Comparison of ENCODE assay signal across 8 mouse cellular contexts in the genomic region with DNA sequence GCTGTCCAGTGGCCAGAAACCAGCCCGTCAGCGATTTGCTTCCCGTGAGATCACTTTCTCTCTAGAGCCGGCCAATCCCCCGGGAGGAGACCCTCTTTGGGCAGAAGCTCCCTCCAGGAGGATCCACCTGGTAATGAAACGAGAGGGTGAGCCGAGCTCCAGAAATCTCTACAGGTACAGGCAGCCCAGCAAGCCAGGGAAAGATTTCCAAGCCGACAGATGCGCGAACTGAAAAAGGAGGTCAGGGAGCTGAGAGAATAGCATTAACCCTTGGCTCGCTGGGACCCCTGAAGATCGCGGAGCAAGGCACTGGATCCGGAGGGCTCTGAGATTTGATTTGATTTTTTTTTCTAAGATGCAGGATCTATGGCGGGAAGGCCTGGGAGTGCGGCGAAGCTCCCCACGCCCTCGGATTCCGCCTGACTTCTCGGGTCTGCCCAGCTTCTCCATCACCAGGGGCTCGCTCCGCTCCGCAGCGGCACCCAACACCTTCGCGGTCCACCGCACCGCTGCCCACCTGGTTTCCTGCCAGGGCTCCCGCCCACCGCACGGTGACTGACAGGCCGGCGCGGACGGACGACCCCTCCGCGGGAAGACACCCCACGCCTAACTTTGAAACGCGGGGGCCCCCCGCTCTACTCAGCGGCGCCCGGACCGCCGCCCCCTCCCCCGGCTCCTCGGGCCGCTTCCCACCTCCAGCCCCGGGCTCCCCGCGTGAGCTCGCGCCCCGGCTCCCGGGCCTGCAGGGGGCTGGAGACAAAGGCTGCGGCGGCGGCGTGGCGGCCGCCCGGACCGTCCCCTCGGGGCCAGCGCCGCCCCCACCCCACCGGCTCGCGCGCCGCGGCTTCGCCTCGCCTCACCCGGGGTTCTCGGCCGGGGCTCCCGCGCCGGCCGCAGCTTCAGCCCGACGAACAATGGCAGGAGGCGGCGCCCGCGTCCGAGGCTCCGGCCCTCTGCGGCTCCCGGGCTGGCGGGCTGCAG. TPM values are rescaled to one million over a fixed set of nuclear protein-coding genes. Genes with fewer than 3 reads are reported as not detected.
DNase-seq lines count a peak whose midpoint lies in the region; ATAC-seq and TF ChIP-seq lines count a peak whose summit lies in the region.

No protein-coding gene starts in this region.

- H3K27me3 ChIP-seq in forebrain, postnatal 0 days (ENCODE audit: insufficient read depth, low read length) = no peaks in the 10 kb centered on the region
- H3K27me3 ChIP-seq in hindbrain, postnatal 0 days (ENCODE audit: insufficient read depth, low read length) = no peaks in the 10 kb centered on the region
- no peaks in the 10 kb centered on the region for H3K27me3 ChIP-seq in limb, embryonic 15.5 days

- ATAC-seq in forebrain, postnatal 0 days = peak; percentile 46
- ATAC-seq in hindbrain, postnatal 0 days = peak; percentile 14; the same call in 1 of the 2 replicates
- ATAC-seq in limb, embryonic 15.5 days (ENCODE audit: insufficient number of reproducible peaks, low FRiP score, low TSS enrichment, low read depth) = peak; percentile 12

- peak overlapping the region; percentile 91 for H3K9ac ChIP-seq in forebrain, postnatal 0 days
- peak overlapping the region; percentile 97 for H3K9ac ChIP-seq in hindbrain, postnatal 0 days (replicated peaks; ENCODE audit: low read length)
- peak overlapping the region; percentile 92 for H3K9ac ChIP-seq in limb, embryonic 15.5 days

- peak overlapping the region; percentile 90 for H3K27ac ChIP-seq in forebrain, postnatal 0 days (ENCODE audit: low read depth, low read length)
- H3K27ac ChIP-seq in hindbrain, postnatal 0 days = peak overlapping the region; percentile 96
- peak overlapping the region; percentile 92 for H3K27ac ChIP-seq in limb, embryonic 15.5 days

- TF ChIP-seq CTCF in forebrain, postnatal 0 days (IDR thresholded peaks at IDR 0.05; ENCODE audit: low read depth) = no peak
- TF ChIP-seq CTCF in hindbrain, postnatal 0 days (IDR thresholded peaks at IDR 0.05; ENCODE audit: low read depth) = no peak

- H3K9me3 ChIP-seq in forebrain, postnatal 0 days (ENCODE audit: low read length) = no peaks in the 10 kb centered on the region
- no peaks in the 10 kb centered on the region for H3K9me3 ChIP-seq in hindbrain, postnatal 0 days (ENCODE audit: low read length)
- no peaks in the 10 kb centered on the region for H3K9me3 ChIP-seq in limb, embryonic 15.5 days

- H3K4me2 ChIP-seq in forebrain, postnatal 0 days (ENCODE audit: low read depth) = peak overlapping the region; percentile 73
- peak overlapping the region; percentile 84 for H3K4me2 ChIP-seq in hindbrain, postnatal 0 days (ENCODE audit: low read depth, low read length)
- peak overlapping the region; percentile 93 for H3K4me2 ChIP-seq in limb, embryonic 15.5 days

- H3K36me3 ChIP-seq in forebrain, postnatal 0 days (ENCODE audit: insufficient read depth) = no peaks in the 10 kb centered on the region
- H3K36me3 ChIP-seq in hindbrain, postnatal 0 days (ENCODE audit: insufficient read depth, low read length) = no peaks in the 10 kb centered on the region
- H3K36me3 ChIP-seq in limb, embryonic 15.5 days = no peaks in the 10 kb centered on the region

- H3K4me1 ChIP-seq in forebrain, postnatal 0 days (ENCODE audit: insufficient read depth) = peaks cover 4% of the 10 kb centered on the region; the same call in 1 of the 2 replicates
- no peaks in the 10 kb centered on the region for H3K4me1 ChIP-seq in hindbrain, postnatal 0 days (ENCODE audit: insufficient read depth, low read length)
- peaks cover 10% of the 10 kb centered on the region; the same call in 1 of the 2 replicates for H3K4me1 ChIP-seq in limb, embryonic 15.5 days

- WGBS in forebrain, postnatal 0 days = under 1% methylated on average over 75 of the region's 95 CpGs
- under 1% methylated on average over 63 of the region's 95 CpGs for WGBS in hindbrain, postnatal 0 days
- under 1% methylated on average over 90 of the region's 95 CpGs for WGBS in limb, embryonic 15.5 days

- H3K4me3 ChIP-seq in forebrain, postnatal 0 days (ENCODE audit: low read depth, low read length) = peak overlapping the region; percentile 96
- peak overlapping the region; percentile 96 for H3K4me3 ChIP-seq in hindbrain, postnatal 0 days (ENCODE audit: low read length)
- peak overlapping the region; percentile 90 for H3K4me3 ChIP-seq in limb, embryonic 15.5 days

- peak; percentile 36 to 53 for DNase-seq in layer of hippocampus, postnatal 10 days (ENCODE audit: low spot score in 2 of 2)
- no peak for DNase-seq in layer of hippocampus, adult 18-20 months (ENCODE audit: low spot score in 2 of 2)
- DNase-seq in cerebellum, adult 11-12 months = peak; percentile 88
- DNase-seq in forebrain, postnatal 0 days = peak; percentile 44
- peak; percentile 74 for DNase-seq in hindbrain, postnatal 0 days (ENCODE audit: low spot score)
- peak; percentile 50 for DNase-seq in naive thymus-derived CD4-positive, alpha-beta T cell, adult 2 months (ENCODE audit: low read depth)
- DNase-seq in thymus, adult 18-20 months = peak; percentile 43 to 55

RNA-seq across cellular contexts. Expression of gene Gm10300, which starts 26.2 kb away (rescaled TPM):
- total RNA-seq in layer of hippocampus, postnatal 10 days (2021) = not detected
- not detected for total RNA-seq in layer of hippocampus, adult 18-20 months (2021)
- 0.14 TPM in 1 of 2 replicates, not detected in the other for total RNA-seq in forebrain, postnatal 0 days (2014; rRNA removed)
- polyA plus RNA-seq in forebrain, postnatal 0 days (2015; fragmentation: Nextera tagmentation; extraction: Ambion mirVana) = not detected in 2 replicates
- not detected in 2 replicates for total RNA-seq in hindbrain, postnatal 0 days (2014; rRNA removed)
- not detected in 2 replicates for polyA plus RNA-seq in hindbrain, postnatal 0 days (2015; fragmentation: Nextera tagmentation; extraction: Ambion mirVana)
- polyA plus RNA-seq in limb, embryonic 15.5 days (2015; fragmentation: Nextera tagmentation; extraction: Ambion mirVana) = 0.10 TPM in 2 replicates

RNA-seq across cellular contexts. Expression of gene Epb41, which starts 26.8 kb away (rescaled TPM):
- total RNA-seq in layer of hippocampus, postnatal 10 days (2021) = 10 to 100 TPM; 30.2 to 33.7 TPM
- total RNA-seq in layer of hippocampus, adult 18-20 months (2021) = 10 to 100 TPM; 16.2 to 20.8 TPM
- 65.0 and 68.3 TPM in 2 replicates for total RNA-seq in forebrain, postnatal 0 days (2014; rRNA removed)
- polyA plus RNA-seq in forebrain, postnatal 0 days (2015; fragmentation: Nextera tagmentation; extraction: Ambion mirVana) = 32.4 and 36.5 TPM in 2 replicates
- 69.7 and 70.1 TPM in 2 replicates for total RNA-seq in hindbrain, postnatal 0 days (2014; rRNA removed)
- 33.3 and 33.7 TPM in 2 replicates for polyA plus RNA-seq in hindbrain, postnatal 0 days (2015; fragmentation: Nextera tagmentation; extraction: Ambion mirVana)
- 57.3 and 59.8 TPM in 2 replicates for polyA plus RNA-seq in limb, embryonic 15.5 days (2015; fragmentation: Nextera tagmentation; extraction: Ambion mirVana)

Comparison
In these comparisons a context has a peak if more than half of its experiments do, and no peak if none do; other contexts are left out.
1. DNase-seq: peak in layer of hippocampus, postnatal 10 days (2 of 2), cerebellum, adult 11-12 months (single experiment), forebrain, postnatal 0 days (single experiment), hindbrain, postnatal 0 days (single experiment), naive thymus-derived CD4-positive, alpha-beta T cell, adult 2 months (single experiment) and thymus, adult 18-20 months (2 of 2); none in layer of hippocampus, adult 18-20 months (0 of 2).
2. Peak in every context shown above with its lines, with median percentiles within 50 percentile points of each other: ATAC-seq, H3K27ac ChIP-seq, H3K4me2 ChIP-seq, H3K4me3 ChIP-seq and H3K9ac ChIP-seq.